Mouse (Mus musculus) MEL (cell line): ENCODE data around the gene Myo3b. TPM values are rescaled to one million over a fixed set of nuclear protein-coding genes. Genes with fewer than 3 reads are reported as not detected.

ENCODE experiments used
- DNase-seq: peaks from one replicate; pipeline ENCODE4 v3.0.0; 2011; ENCODE audit warnings: low read depth, low spot score
- H3K27ac ChIP-seq: 2 replicates; pipeline ENCODE4 v1.5.1; 2012; ENCODE audit warnings: low read depth, mild to moderate bottlenecking, control low read depth, low read length, moderate library complexity; ENCODE audit not compliant: control insufficient read depth
- H3K27me3 ChIP-seq, 2 experiments: fragments of 150-350 bp in 1 of 2; sonication (generic) in 1 of 2; 2 replicates each; pipeline ENCODE4 v1.6.1; 2012; ENCODE audit warnings: low read length in 2 of 2, mild to moderate bottlenecking in 2 of 2, improper control_type of control experiment in 1 of 2, moderate library complexity in 1 of 2; ENCODE audit not compliant: insufficient read depth in 2 of 2, control insufficient read depth in 1 of 2
- H3K36me3 ChIP-seq, 2 experiments: 2 replicates each; pipeline ENCODE4 v1.6.1; 2012 to 2014; ENCODE audit warnings: low read length in 2 of 2, improper control_type of control experiment in 1 of 2, inconsistent platforms in 1 of 2, mild to moderate bottlenecking in 1 of 2; ENCODE audit not compliant: insufficient read depth in 2 of 2, control insufficient read depth in 1 of 2
- H3K4me1 ChIP-seq, 2 experiments: fragments of 150-350 bp in 1 of 2; sonication (generic) in 1 of 2; 2 replicates each; pipeline ENCODE4 v1.6.1; 2012; ENCODE audit warnings: low read length in 2 of 2, improper control_type of control experiment in 1 of 2, mild to moderate bottlenecking in 1 of 2; ENCODE audit not compliant: insufficient read depth in 2 of 2, control insufficient read depth in 1 of 2
- H3K4me3 ChIP-seq, 2 experiments: fragments of 150-350 bp in 1 of 2; sonication (generic) in 1 of 2; 2 replicates each; pipeline ENCODE4 v1.5.1; 2012; ENCODE audit warnings: low read depth in 2 of 2, low read length in 2 of 2, mild to moderate bottlenecking in 2 of 2, moderate library complexity in 2 of 2, control low read depth in 1 of 2, improper control_type of control experiment in 1 of 2; ENCODE audit not compliant: control insufficient read depth in 1 of 2, insufficient read depth in 1 of 2
- H3K79me2 ChIP-seq: 2 replicates; pipeline ENCODE4 v1.6.1; 2012; ENCODE audit warnings: mild to moderate bottlenecking, low read length, moderate library complexity; ENCODE audit not compliant: control insufficient read depth, poor library complexity, insufficient read depth
- H3K9ac ChIP-seq: 2 replicates; pipeline ENCODE4 v1.6.1; 2012; ENCODE audit warnings: low read depth, mild to moderate bottlenecking, control low read depth, low read length, moderate library complexity; ENCODE audit not compliant: control insufficient read depth, poor library complexity, severe bottlenecking
- H3K9me3 ChIP-seq: fragments of 150-350 bp; sonication (generic); replicated peaks from 2 replicates; pipeline ENCODE4 v1.6.1; 2012; ENCODE audit warnings: mild to moderate bottlenecking, low read length, improper control_type of control experiment, moderate library complexity; ENCODE audit not compliant: insufficient read depth
- ELF1 ChIP-seq: IDR thresholded peaks from 2 replicates; pipeline ENCODE4 v1.6.1; 2014; ENCODE audit warnings: low read depth, mild to moderate bottlenecking, inconsistent platforms, low read length, improper control_type of control experiment, moderate library complexity
- EP300 ChIP-seq, 2 experiments: IDR thresholded peaks; 2 replicates each; pipeline ENCODE4 v1.6.1; 2011; ENCODE audit warnings: improper control_type of control experiment in 2 of 2, low read length in 2 of 2, low read depth in 1 of 2, mild to moderate bottlenecking in 1 of 2
- ETS1 ChIP-seq: IDR thresholded peaks from 2 replicates; pipeline ENCODE4 v1.6.1; 2012; ENCODE audit warnings: low read depth, mild to moderate bottlenecking, inconsistent platforms, low read length, improper control_type of control experiment, moderate library complexity
- GATA1 ChIP-seq: IDR thresholded peaks from 2 replicates; pipeline ENCODE4 v1.6.1; 2011; ENCODE audit warnings: low read depth, low read length, improper control_type of control experiment
- HCFC1 ChIP-seq: IDR thresholded peaks from 2 replicates; pipeline ENCODE4 v1.6.1; 2012; ENCODE audit warnings: low read depth, mild to moderate bottlenecking, inconsistent platforms, low read length, improper control_type of control experiment, moderate library complexity
- KAT2A ChIP-seq: conservative IDR thresholded peaks from 2 replicates; pipeline ENCODE4 v1.6.1; 2012; ENCODE audit warnings: low read depth, low read length, improper control_type of control experiment, inconsistent platforms
- MAFK ChIP-seq: IDR thresholded peaks from 2 replicates; pipeline ENCODE4 v1.6.1; 2011; ENCODE audit warnings: low read depth, mild to moderate bottlenecking, low read length, improper control_type of control experiment, borderline replicate concordance
- MAX ChIP-seq: IDR thresholded peaks from 2 replicates; pipeline ENCODE4 v1.6.1; 2011; ENCODE audit warnings: low read length, improper control_type of control experiment
- MAZ ChIP-seq: IDR thresholded peaks from 2 replicates; pipeline ENCODE4 v1.6.1; 2012; ENCODE audit warnings: low read depth, mild to moderate bottlenecking, inconsistent platforms, low read length, improper control_type of control experiment
- MEF2A ChIP-seq: IDR thresholded peaks from 2 replicates; pipeline ENCODE4 v1.6.1; 2014; ENCODE audit warnings: low read depth, mild to moderate bottlenecking, inconsistent platforms, low read length, improper control_type of control experiment; ENCODE audit not compliant: poor library complexity, insufficient replicate concordance, severe bottlenecking; ENCODE audit errors: extremely low read depth
- MYC ChIP-seq: IDR thresholded peaks from 2 replicates; pipeline ENCODE4 v1.6.1; 2011; ENCODE audit warnings: low read depth, mild to moderate bottlenecking, low read length, improper control_type of control experiment, moderate library complexity
- POLR2A ChIP-seq, 2 experiments: IDR thresholded peaks; 2 replicates each; pipeline ENCODE4 v1.6.1; 2011 to 2012; ENCODE audit warnings: low read length in 2 of 2, mild to moderate bottlenecking in 2 of 2, control low read depth in 1 of 2, improper control_type of control experiment in 1 of 2, low read depth in 1 of 2, moderate library complexity in 1 of 2; ENCODE audit not compliant: control insufficient read depth in 1 of 2, insufficient read depth in 1 of 2, poor library complexity in 1 of 2
- POLR2AphosphoS2 ChIP-seq: IDR thresholded peaks from 2 replicates; pipeline ENCODE4 v1.6.1; 2011; ENCODE audit warnings: low read length, improper control_type of control experiment
- POLR2AphosphoS5 ChIP-seq: IDR thresholded peaks from 2 replicates; pipeline ENCODE4 v1.6.1; 2012; ENCODE audit warnings: low read depth, borderline replicate concordance, mild to moderate bottlenecking, inconsistent platforms, low read length, moderate library complexity, mixed read lengths
- RAD21 ChIP-seq: IDR thresholded peaks from 2 replicates; pipeline ENCODE4 v1.6.1; 2011; ENCODE audit warnings: mild to moderate bottlenecking, low read depth, low read length, improper control_type of control experiment
- RCOR1 ChIP-seq: IDR thresholded peaks from 2 replicates; pipeline ENCODE4 v1.6.1; 2012; ENCODE audit warnings: low read depth, mild to moderate bottlenecking, inconsistent platforms, low read length, improper control_type of control experiment
- SIN3A ChIP-seq: IDR thresholded peaks from 2 replicates; pipeline ENCODE4 v1.6.1; 2012; ENCODE audit warnings: low read length, improper control_type of control experiment, inconsistent platforms
- TCF12 ChIP-seq: IDR thresholded peaks from 2 replicates; pipeline ENCODE4 v1.6.1; 2014; ENCODE audit warnings: low read depth, mild to moderate bottlenecking, inconsistent platforms, low read length, improper control_type of control experiment, moderate library complexity
- USF1 ChIP-seq: IDR thresholded peaks from 2 replicates; pipeline ENCODE4 v1.6.1; 2014; ENCODE audit warnings: low read depth, mild to moderate bottlenecking, inconsistent platforms, low read length, improper control_type of control experiment, moderate library complexity
- ZKSCAN1 ChIP-seq: IDR thresholded peaks from 2 replicates; pipeline ENCODE4 v1.6.1; 2012; ENCODE audit warnings: low read depth, mild to moderate bottlenecking, inconsistent platforms, low read length, improper control_type of control experiment, moderate library complexity
- ZMIZ1 ChIP-seq: IDR thresholded peaks from 2 replicates; pipeline ENCODE4 v1.6.1; 2012; ENCODE audit warnings: low read depth, mild to moderate bottlenecking, inconsistent platforms, low read length, improper control_type of control experiment, moderate library complexity
- ZNF384 ChIP-seq: IDR thresholded peaks from 2 replicates; pipeline ENCODE4 v1.6.1; 2012; ENCODE audit warnings: low read depth, mild to moderate bottlenecking, inconsistent platforms, low read length, improper control_type of control experiment
- polyA plus RNA-seq, 2 experiments: library from polyadenylated mRNA; stranded (reverse) in 1 of 2; unstranded in 1 of 2; fragments of >175 nt in 1 of 2; fragments of >200 nt in 1 of 2; gene quantifications; 2 replicates each; pipeline versions ENCODE4 v1.2.1 to v1.2.4; 2012; ENCODE audit warnings: low replicate concordance in 2 of 2, low read depth in 1 of 2; ENCODE audit not compliant: insufficient read length in 2 of 2, insufficient read depth in 1 of 2, missing spikeins in 1 of 2
- total RNA-seq: library from RNA; depleted of rRNA; stranded (reverse); fragments of 300-350 nt; gene quantifications from 2 replicates; pipeline ENCODE4 v1.2.3, GENCODE M21; 2012

Myo3b gene
- total and polyA plus RNA-seq, 3 experiments = not detected

DNA sequence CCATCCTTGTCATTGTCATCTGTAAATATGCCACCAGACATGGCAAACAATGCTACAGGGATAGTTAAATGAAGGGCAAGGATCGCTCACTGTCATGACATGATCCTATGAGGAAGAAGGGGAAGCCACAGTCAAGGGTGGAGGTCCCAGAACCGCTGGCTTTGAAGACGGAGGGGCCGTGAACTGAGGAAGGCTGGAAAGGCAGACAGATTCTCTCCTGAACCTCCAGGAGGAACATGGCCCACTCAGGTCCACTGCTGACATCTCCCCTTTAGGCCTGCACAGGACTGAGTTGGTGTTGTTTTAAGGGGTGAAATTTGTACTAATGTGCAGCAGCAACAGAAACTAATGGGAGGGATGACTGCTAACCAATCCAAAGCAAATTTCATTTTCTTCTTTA is 19.3 kb downstream of the Myo3b start:
- Histone ChIP-seq H3K27ac (no peak overlapping the region), H3K27me3 (no peaks in the 10 kb centered on the region; a peak in 3 of 4 replicates), H3K36me3 (no peaks in the 10 kb centered on the region), H3K4me1 (no peaks in the 10 kb centered on the region), H3K9ac (no peak overlapping the region), H3K9me3 (no peaks in the 10 kb centered on the region), H3K4me3 (no peak overlapping the region), H3K79me2 (no peaks in the 10 kb centered on the region)
- TF ChIP-seq ELF1 (no peak), USF1 (no peak), HCFC1 (no peak), ETS1 (no peak), KAT2A (no peak), MAFK (no peak), MAX (no peak), TCF12 (no peak), RAD21 (no peak)
- DNase-seq = no peak

DNA sequence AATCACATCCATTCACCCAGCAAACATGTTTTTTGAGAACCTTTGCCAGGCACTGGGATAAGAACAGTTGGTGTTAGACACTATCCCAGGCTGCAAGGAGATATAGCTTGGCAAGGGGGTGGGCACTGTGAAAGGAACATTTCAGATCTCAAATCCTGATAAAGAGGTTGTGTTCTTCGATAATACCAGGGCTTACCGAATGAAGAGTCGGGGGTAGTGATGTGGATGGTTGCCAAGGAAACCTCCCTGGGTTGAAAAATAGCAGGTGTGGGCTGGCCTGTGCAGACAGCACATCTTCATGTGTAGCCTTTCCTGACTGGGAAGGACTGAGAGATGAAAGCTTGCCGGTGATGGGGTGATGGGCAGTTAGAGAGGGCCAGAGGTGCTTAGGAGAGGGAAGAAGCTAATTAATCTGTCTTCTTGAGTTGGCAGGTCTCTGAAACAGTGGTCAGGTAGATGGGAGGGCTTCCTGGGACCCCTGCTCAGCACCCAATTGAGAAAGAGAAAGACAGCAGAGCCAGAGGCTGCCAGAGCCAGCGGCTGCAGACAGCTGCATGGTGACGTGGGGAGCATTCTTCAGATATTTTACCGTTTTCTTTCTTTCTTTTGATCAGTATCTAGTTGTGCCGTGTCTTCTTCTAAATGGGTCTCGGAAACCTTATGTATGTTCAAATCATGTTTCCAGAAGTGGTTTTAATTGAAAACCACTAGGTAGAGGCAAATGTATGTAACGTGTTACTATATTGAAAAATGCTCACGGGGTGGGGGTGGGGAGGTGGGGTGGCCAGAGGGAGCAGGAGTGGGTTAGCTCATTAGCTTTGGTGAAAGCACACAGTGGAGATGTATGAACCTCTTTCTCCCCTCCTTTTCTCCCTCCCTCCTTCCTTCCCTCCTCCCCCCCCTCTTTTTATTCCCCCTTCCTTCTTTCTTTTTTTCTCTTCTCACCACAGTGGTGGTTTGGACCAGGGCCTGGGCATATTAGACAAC is 21.7 kb downstream of the Myo3b start:
- DNase-seq = no peak
- no peaks in the 10 kb centered on the region for H3K4me1 ChIP-seq
- no peaks in the 10 kb centered on the region for H3K79me2 ChIP-seq
- H3K27me3 ChIP-seq = no peaks in the 10 kb centered on the region; a peak in 2 of 4 replicates
- H3K27ac ChIP-seq = no peak overlapping the region
- no peaks in the 10 kb centered on the region for H3K36me3 ChIP-seq
- TF ChIP-seq KAT2A (no peak), ZKSCAN1 (no peak), SIN3A (no peak)
- no peaks in the 10 kb centered on the region for H3K9me3 ChIP-seq
- no peak overlapping the region for H3K9ac ChIP-seq
- H3K4me3 ChIP-seq = no peak overlapping the region

DNA sequence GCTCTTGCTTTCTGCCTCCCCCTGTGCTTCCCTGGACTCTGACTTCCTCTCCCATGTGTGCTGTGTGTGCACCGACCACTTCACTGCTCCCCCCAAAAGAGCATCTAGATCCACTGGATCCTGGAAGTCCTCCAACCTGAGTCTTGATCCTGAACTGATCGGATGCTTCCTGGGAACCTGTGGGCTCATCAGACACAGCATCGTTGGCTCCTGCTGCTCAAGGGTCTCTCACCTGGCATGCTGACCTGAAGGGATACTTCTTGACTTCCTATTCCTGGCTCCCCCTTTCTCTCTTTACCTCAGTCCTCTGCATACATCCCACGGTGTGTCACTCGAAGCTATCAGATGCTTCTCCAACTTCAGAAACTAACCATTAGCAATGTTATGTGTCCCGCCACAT is 26.2 kb downstream of the Myo3b start:
- Histone ChIP-seq H3K9me3 (no peaks in the 10 kb centered on the region), H3K79me2 (no peaks in the 10 kb centered on the region), H3K27ac (no peak overlapping the region), H3K27me3 (peaks cover 0 to 9% of the 10 kb centered on the region in 2 experiments; a peak in 3 of 4 replicates), H3K9ac (no peak overlapping the region), H3K4me1 (no peaks in the 10 kb centered on the region), H3K36me3 (no peaks in the 10 kb centered on the region), H3K4me3 (no peak overlapping the region)
- no peak for DNase-seq
- no peak for TF ChIP-seq TCF12
- TF ChIP-seq POLR2A (IDR thresholded peaks at IDR 0.05; ENCODE audit: control insufficient read depth in 1 of 2, insufficient read depth in 1 of 2, low read depth in 1 of 2, low read length in 2 of 2, poor library complexity in 1 of 2) = no peak
- no peak for TF ChIP-seq MAX
- TF ChIP-seq ZNF384 = no peak
- no peak for TF ChIP-seq MAZ
- TF ChIP-seq EP300 (IDR thresholded peaks at IDR 0.05; ENCODE audit: low read depth in 1 of 2, low read length in 2 of 2) = no peak
- no peak for TF ChIP-seq RCOR1
- no peak for TF ChIP-seq MEF2A
- no peak for TF ChIP-seq HCFC1
- TF ChIP-seq SIN3A = no peak
- TF ChIP-seq MYC = no peak
- TF ChIP-seq GATA1 = no peak
- TF ChIP-seq POLR2AphosphoS2 = no peak
- no peak for TF ChIP-seq ETS1
- no peak for TF ChIP-seq POLR2AphosphoS5
- TF ChIP-seq KAT2A = no peak
- no peak for TF ChIP-seq RAD21
- no peak for TF ChIP-seq ZMIZ1
